Mouse (Mus musculus) brain, embryonic 14.5 days (tissue): ENCODE results near the gene Psmd10. TPM values are rescaled to one million over a fixed set of nuclear protein-coding genes. Genes with fewer than 3 reads are reported as not detected.
A peak's percentile ranks its signal among the peaks of the same experiment; 100 is the strongest.

Experiments
- DNase-seq: peaks from one replicate; pipeline ENCODE4 v3.0.0-alpha.2; 2011; ENCODE audit warnings: low read depth
- CTCF ChIP-seq: fragments of 200-500 bp; IDR thresholded peaks from 2 replicates; pipeline ENCODE4 v1.5.1; 2012; ENCODE audit warnings: inconsistent platforms, mild to moderate bottlenecking, moderate library complexity, borderline replicate concordance; ENCODE audit not compliant: insufficient read depth, insufficient read length; ENCODE audit errors: extremely low read depth
- POLR2A ChIP-seq: fragments of 200-500 bp; IDR thresholded peaks from 2 replicates; pipeline ENCODE4 v1.6.1; 2012; ENCODE audit warnings: mild to moderate bottlenecking, inconsistent platforms, borderline replicate concordance; ENCODE audit not compliant: poor library complexity, insufficient read depth, insufficient read length, severe bottlenecking; ENCODE audit errors: extremely low read depth
- polyA plus RNA-seq: library from polyadenylated mRNA; depleted of rRNA; stranded (reverse); fragments of >200 nt; gene quantifications from 2 replicates; pipeline ENCODE4 v1.2.3, GENCODE M21; 2012; rRNA removed

Gene Psmd10
- 18.5 and 19.4 TPM in 2 replicates for polyA plus RNA-seq

DNA sequence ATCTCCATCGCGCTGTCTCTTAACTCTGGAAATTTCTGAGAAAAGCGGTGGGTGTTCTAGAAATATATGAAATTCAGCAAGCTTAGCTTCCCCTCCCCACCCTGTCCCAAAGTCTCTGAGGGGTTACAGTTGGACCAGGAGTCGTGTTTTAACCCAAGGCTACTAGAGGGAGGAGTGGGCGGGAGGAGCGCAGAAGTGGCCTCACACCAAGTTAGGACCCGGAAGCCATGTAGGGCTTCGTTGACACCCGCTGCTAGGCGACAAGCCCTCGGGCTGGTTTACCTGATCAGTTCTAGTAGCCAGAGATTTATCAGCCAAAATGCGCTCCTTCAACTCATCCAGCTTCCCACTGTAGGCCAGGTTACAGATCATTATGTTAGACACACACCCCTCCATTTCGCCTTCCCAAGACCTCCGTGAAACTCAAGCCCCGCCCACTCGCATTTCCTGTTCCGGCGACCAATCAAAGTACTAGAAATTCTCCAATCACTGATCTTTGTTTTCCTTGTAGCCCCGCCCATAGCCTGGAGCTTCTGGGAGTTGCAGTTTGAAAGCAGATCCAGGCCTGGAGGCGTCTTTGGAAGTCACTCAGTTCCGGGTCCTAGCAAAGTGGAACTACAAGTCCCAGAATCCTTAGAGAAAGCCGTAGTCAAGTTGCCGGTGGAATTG lies at the start of gene Psmd10, which contains the start of gene Atg4a:
Psmd10 (minus strand) TSS at position 457 of the 669 bp plus-strand sequence.
Atg4a (plus strand) TSS at position 636 of the 669 bp plus-strand sequence.
- DNase-seq, result peak; percentile 99
- TF ChIP-seq POLR2A (no peak), CTCF (no peak)

DNA sequence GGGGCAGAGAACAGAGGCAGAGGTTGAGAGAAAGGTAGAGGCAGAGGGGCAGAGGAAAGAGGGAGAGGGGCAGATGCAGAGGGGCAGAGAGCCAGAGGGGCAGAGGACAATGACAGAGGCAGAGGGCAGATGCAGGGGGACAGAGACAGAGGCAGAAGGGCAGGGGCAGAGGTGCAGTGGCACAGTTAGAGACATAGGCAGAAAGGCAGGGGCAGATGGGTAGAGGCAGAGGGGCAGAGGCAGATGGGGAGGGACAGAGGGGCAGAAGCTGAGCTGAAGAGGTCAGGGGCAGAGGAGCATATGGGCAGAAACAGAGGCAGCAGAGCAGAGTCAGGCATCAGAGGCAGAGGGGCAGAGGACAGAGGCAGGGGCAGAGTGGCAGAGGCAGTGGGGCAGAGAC lies 42.4 kb upstream of the Psmd10 start:
- DNase-seq, result no peak
- no peak for TF ChIP-seq CTCF
- TF ChIP-seq POLR2A, result no peak

DNA sequence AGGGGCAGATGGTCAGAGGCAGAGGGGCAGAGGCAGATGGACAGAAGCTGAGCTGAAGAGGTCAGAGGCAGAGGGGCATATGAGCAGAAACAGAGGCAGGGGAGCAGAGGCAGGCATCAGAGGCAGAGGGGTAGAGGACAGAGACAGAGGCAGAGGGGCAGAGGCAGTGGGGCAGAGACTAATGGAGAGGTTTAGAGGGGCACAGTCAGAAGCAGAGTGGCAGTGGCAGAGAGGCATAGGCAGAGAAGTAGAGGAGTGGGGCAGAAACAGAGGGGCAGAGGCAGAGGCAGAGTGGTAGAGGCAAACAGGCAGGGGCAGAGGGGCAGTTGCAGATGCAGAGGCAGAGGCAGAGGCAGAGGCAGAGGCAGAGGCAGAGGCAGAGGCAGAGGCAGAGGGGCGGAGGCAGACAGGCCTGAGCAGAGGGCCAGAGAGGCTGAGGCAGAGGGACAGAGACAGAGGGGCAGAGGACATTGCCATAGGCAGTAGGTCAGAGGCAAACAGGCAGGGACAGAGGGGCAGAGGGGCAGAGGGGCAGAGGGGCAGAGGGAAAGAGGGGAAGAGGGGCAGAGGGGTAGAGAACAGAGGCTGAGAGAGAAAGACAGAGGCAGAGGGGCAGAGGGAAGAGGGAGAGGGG lies 41.5 kb upstream of the Psmd10 start:
- TF ChIP-seq CTCF (no peak), POLR2A (no peak)
- no peak for DNase-seq

DNA sequence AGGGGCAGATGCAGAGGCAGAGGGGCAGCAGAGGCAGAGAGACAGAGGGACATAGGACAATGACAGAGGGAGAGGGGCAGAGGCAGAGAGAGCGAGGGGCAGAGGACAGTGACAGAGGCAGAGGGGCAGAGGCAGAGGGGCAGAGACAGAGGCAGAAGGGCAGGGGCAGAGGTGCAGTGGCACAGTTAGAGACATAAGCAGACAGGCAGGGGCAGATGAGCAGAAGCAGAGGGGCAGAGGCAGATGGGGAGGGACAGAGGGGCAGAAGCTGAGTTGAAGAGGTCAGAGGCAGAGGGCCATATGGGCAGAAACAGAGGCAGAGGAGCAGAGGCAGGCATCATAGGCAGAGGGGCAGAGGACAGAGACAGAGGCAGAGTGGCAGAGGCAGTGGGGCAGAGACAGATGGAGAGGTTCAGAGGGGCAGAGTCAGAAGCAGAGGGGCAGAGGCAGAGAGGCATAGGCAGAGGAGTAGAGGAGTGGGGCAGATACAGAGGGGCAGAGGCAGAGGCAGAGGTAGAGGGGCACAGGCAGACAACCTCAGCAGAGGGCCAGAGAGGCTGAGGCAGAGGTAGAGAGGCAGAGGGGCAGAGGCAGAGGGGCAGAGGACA lies 40.5 kb upstream of the Psmd10 start:
- TF ChIP-seq POLR2A, result no peak
- no peak for TF ChIP-seq CTCF
- DNase-seq, result no peak

DNA sequence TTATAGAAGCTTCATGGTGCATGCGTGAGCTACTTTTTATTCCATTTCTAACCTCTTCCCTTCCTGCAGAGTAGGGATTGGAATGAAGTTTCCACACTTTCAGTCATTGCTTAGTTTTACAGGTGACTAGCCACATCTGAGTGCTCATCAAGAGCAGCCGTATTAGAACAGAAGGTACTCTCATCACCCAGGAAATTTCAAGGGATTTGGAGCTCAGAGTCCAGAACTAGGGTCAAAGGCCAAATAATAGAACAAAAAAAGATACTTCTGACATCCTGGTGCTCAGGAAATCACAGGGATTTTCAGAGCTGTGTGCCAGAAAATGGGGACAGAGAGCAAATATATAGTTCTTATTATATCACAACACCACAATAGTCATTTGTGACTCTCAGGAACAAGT lies 28.7 kb upstream of the Psmd10 start:
- no peak for TF ChIP-seq CTCF
- DNase-seq, result no peak

DNA sequence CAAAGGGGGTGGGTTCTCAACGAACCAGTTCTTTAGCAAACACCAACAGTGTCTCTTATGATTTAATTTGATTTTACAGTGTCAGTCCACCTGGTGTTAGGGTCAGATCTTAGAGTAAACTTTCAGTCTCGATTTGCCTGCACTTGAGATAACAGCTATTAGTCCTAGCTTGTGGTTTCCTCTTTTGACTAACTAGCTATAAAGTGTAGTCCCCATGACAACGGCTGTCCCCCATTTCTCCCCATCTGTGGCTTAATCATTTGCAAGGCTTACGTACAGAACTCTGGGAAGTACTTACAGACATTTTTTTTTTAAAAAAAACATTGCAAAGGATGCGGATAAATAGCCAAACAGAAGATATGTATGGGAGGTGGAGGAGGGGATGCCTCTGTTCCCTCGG lies 28.3 kb upstream of the Psmd10 start:
- no peak for TF ChIP-seq POLR2A
- TF ChIP-seq CTCF, result no peak
- no peak for DNase-seq

DNA sequence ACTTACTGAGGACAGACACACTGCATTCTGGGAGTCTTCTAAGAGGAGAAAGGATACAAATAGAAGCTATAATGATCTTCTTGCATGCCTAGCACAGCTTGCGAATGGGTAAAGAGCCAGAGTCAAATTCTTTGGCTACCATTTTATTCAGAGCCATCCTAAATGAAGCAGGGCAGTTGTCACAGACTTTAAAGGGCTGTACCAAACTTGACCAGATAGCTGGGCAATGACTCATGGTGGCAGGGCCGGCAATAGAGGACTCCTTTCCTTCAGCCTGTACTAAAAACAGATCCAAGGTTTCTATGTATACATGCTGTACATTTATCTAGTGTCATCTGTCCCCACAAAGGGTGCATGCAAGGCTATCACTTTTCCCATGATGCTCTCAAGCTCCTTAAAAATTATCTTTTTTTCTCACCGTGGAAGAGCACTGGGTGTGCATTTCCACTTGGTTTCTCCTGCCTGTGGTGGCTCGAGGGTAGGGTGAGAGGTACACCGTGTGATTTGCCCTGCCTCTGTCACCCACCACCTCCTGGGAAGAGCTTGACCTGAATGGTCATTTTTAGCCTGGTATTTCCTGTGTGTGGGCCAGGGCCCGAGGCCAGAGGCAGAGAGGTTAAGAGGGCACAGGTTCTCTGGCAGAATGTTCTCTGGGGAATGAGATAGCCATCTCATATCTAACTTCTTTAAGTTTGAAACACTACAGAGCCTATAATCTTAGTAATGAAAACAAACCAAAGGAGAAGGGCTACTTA lies 26.9 kb upstream of the Psmd10 start:
- DNase-seq, result no peak
- TF ChIP-seq CTCF, result no peak
- no peak for TF ChIP-seq POLR2A

DNA sequence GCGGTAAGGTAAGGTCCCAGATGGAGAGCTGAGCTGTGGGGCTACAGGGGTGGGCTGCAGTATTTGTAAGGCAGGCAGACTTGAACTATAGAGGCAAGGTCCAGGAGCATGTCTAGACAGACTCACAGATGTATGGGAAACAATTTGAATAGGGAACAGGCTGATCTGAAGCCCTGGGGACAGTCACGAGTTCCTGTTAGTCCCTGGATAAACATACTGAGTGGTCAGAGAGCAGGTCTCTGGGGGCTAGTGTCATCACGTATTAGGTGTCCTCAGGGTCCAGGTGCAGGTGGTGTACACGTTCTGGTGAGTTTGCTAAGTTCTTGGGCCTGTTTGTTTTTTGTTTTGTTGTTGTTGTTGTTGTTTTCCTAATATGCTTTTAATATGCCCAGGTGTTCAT lies 23.6 kb upstream of the Psmd10 start:
- TF ChIP-seq CTCF, result no peak
- no peak for TF ChIP-seq POLR2A
- no peak for DNase-seq

DNA sequence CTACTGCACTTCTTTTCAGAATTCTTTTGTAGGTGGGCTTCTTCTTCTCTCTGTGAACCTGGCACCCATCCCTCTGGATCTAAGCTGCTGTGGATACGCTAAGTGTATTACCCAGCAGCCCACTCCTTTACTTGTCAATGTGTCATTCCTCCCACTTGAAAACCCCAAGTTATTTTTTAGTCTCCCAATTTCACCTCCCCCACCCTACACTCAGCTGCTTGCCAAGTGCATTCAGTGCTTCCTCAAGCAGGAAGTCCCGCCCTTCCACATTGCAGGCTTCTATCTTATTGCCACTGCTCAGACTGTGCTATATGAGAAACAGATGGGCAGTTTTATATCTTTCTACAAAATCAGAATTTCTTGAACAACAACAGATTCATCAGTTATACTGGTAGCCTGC lies 23.0 kb upstream of the Psmd10 start:
- TF ChIP-seq POLR2A (no peak), CTCF (no peak)
- DNase-seq, result peak; percentile 27

DNA sequence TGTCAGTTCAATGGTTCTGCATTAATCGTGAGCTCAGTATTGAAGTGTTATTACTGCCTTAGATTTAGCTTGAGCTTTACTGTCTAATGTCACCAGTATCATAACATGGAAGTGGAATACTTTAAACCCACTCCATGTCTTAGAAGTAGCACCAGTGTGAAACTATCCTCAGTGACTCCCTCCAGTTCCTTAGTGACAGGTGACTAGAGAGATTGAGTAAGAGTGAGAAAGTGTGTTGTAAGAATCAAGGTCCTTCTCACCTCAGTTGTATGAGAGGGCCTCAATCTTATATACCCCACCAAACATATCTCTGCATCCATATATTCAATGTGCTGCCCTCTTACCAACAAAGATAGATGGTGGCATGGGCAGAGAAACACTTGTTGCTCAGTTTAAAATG lies 22.4 kb upstream of the Psmd10 start:
- no peak for DNase-seq
- TF ChIP-seq CTCF (no peak), POLR2A (no peak)

DNA sequence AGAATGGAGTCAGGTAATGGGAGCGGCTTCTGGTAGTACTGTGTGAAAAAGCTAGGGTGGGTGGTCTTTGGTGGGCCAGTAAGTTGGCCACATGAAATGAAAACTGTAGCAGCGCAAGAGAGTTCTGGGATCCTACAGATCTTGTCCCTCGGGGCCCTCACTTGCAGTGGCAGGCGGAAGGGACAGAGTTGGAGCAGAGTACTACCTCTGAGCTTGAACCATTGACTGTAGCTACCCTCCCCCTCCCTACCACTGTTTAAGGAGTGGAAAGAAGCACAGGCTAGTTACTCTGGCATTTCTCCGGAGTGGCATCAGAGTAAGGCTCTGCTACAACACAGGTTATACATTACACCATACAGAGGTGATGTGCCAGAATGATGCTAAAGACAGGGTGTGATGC lies 431 bp upstream of the Psmd10 start:
- DNase-seq, result no peak
- no peak for TF ChIP-seq POLR2A
- no peak for TF ChIP-seq CTCF
